Mouse (Mus musculus): Measurements from ENCODE around the gene Usp21. TPM values are rescaled to one million over a fixed set of nuclear protein-coding genes. Genes with fewer than 3 reads are reported as not detected.

Gene Usp21
- polyA plus RNA-seq, 1 experiment: 79.1 TPM

DNA sequence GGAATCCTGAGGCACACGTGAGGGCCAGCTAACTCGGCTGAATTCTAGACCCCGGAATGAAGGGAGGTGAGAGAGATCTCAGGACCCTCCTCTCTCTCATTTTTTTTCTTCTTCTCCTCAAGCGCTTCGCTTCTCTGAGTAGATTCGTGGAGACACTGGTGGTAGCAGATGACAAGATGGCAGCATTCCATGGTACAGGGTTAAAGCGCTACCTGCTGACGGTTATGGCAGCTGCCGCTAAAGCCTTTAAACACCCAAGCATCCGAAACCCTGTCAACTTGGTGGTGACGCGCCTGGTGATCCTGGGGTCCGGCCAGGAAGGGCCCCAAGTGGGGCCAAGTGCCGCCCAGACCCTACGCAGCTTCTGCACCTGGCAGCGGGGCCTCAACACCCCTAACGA, 35.4 kb downstream of the Usp21 start:
- no peak for DNase-seq
- Histone ChIP-seq H3K4me3 (ENCODE audit: control insufficient read depth, insufficient read depth, low read length) (no peak overlapping the region), H3K27me3 (ENCODE audit: control insufficient read depth, insufficient read depth, low read length) (no peaks in the 10 kb centered on the region), H3K4me1 (replicated peaks; ENCODE audit: control insufficient read depth, insufficient read depth, low read length) (peaks cover 6% of the 10 kb centered on the region), H3K36me3 (ENCODE audit: control insufficient read depth, insufficient read depth, low read length) (no peaks in the 10 kb centered on the region), H3K27ac (ENCODE audit: control insufficient read depth, insufficient read depth, low read length) (no peak overlapping the region)
- 89% methylated on average over 17 of the region's 17 CpGs for WGBS
- TF ChIP-seq POLR2A (IDR thresholded peaks at IDR 0.05; ENCODE audit: control insufficient read depth, extremely low read depth, insufficient read depth, low read length, poor library complexity) (no peak), CTCF (IDR thresholded peaks at IDR 0.05; ENCODE audit: borderline replicate concordance, control insufficient read depth, extremely low read depth, insufficient read depth, low read length, poor library complexity) (no peak)

DNA sequence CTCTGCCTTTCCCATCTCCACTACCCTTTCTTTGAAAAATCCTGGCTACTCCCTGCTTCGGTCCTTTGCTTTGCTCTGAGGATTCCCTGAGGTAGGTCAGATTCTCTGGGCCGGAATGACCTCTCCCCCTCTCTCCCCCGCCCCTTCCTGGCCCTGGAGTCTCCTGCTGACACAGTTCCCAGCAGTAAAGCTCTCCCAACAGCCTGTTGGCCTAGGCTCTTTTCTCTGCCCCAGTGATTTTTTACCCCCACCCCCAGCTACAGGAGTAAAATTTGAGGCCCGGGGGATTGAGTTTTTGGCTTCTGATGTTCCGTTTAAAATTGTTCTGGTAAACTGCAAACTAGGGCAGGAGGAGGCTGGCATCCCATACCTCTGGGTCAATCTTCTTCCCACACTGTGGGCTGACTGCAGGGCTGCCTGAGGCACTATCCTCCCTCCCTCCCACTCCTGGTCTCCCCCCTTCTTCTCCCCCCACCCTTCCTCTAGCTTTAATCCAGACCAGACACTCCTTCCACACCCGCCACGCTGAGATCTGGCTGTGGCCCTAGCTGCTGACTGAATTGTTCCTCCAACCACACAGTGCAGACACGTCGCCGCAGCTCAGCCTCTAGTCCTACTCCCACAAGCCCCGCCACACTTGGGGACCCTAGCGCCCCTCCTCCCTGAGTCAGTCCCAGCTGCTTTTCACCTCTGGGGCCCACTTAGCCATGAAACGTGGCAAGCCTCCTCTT, 36.0 kb downstream of the Usp21 start:
- 39% methylated on average over 13 of the region's 13 CpGs for WGBS
- no peak overlapping the region for H3K27ac ChIP-seq (ENCODE audit: control insufficient read depth, insufficient read depth, low read length)
- TF ChIP-seq POLR2A (IDR thresholded peaks at IDR 0.05; ENCODE audit: control insufficient read depth, extremely low read depth, insufficient read depth, low read length, poor library complexity) (no peak), CTCF (IDR thresholded peaks at IDR 0.05; ENCODE audit: borderline replicate concordance, control insufficient read depth, extremely low read depth, insufficient read depth, low read length, poor library complexity) (no peak)
- no peak for DNase-seq
- H3K27me3 ChIP-seq (ENCODE audit: control insufficient read depth, insufficient read depth, low read length): no peaks in the 10 kb centered on the region
- no peaks in the 10 kb centered on the region for H3K36me3 ChIP-seq (ENCODE audit: control insufficient read depth, insufficient read depth, low read length)
- peaks cover 7% of the 10 kb centered on the region for H3K4me1 ChIP-seq (replicated peaks; ENCODE audit: control insufficient read depth, insufficient read depth, low read length)
- H3K4me3 ChIP-seq (ENCODE audit: control insufficient read depth, insufficient read depth, low read length): no peak overlapping the region

DNA sequence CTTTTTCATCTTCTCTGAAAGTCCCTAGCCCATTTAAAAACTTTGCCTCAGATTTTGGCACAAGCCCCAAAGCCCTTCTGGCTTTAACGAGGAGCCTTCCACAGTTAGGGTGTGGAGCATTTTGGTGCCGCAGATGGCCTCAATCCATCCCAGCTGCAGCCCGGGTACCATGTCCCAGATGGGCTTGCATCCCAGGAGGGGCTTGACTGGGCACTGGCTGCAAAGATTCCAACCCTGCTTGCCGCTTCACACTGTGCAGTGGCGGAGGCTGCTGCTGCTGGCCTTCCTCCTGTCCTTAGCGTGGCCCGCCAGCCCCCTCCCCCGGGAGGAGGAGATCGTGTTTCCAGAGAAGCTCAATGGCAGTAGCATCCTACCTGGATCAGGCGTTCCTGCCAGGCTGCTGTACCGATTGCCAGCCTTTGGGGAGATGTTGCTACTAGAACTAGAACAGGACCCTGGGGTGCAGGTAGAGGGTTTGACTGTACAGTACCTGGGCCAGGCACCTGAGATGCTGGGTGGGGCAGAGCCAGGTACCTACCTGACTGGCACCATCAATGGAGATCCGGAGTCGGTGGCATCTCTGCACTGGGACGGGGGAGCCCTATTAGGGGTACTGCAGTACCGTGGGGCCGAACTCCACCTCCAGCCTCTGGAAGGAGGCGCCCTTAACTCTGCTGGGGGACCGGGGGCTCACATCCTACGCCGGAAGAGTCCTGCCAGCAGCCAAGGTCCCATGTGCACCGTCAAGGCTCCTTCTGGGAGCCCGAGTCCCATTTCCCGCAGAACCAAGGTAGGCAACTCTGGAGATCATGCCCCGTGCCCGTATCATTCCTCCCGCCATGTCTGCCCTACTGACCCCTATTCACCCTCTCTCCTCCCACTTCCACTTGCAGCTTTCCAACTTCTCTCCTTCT, 36.9 kb downstream of the Usp21 start, which contains the start of gene Ndufs2:
Ndufs2 (minus strand) TSS at position 709 of the 914 bp plus-strand sequence.
- H3K4me1 ChIP-seq (replicated peaks; ENCODE audit: control insufficient read depth, insufficient read depth, low read length): peaks cover 9% of the 10 kb centered on the region
- H3K4me3 ChIP-seq (ENCODE audit: control insufficient read depth, insufficient read depth, low read length): no peak within 1 kb of the TSS
- no peak for TF ChIP-seq POLR2A (IDR thresholded peaks at IDR 0.05; ENCODE audit: control insufficient read depth, extremely low read depth, insufficient read depth, low read length, poor library complexity)
- no peak for TF ChIP-seq CTCF (IDR thresholded peaks at IDR 0.05; ENCODE audit: borderline replicate concordance, control insufficient read depth, extremely low read depth, insufficient read depth, low read length, poor library complexity)
- no peaks in the 10 kb centered on the region for H3K36me3 ChIP-seq (ENCODE audit: control insufficient read depth, insufficient read depth, low read length)
- DNase-seq: no peak
- no peak within 1 kb of the TSS for H3K27ac ChIP-seq (ENCODE audit: control insufficient read depth, insufficient read depth, low read length)
- no peaks in the 10 kb centered on the region for H3K27me3 ChIP-seq (ENCODE audit: control insufficient read depth, insufficient read depth, low read length)
- 83% methylated on average over 26 of the region's 26 CpGs for WGBS

DNA sequence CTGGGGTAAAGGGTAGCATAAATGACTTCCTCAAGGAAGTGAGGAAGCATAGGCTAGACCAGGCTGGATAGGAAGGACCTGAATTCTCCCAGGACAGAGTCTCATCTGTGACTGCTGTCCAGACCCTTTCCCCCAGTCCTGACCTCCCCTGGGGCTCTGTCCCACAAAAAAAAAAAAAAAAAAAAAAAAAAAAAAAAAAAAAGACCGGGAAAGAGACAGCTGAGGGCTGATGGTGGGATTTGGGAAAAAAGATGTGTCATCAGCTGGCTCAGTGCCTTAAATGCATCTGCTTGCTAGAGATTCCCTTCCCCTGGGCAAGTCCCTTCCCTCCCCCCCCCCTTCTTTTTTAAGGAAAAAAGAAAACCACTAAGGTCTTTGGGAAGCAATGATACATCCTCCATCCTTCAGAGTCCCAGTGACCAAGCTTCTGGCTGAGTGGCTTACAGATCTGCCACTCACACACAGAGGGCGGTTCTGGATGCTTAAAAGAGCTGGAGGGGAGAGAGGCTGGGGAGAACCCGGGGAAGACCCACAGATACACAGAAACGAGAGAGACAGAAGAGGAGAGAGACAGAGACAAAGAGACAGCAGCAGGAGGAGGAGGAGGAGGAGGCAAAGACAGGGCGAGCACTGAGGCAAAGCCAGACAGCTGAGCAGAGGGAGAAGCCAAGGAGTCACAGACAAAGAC, 37.7 kb downstream of the Usp21 start, which contains the start of gene Adamts4:
Adamts4 (plus strand) TSS at position 509 of the 688 bp plus-strand sequence.
- no peak for TF ChIP-seq POLR2A (IDR thresholded peaks at IDR 0.05; ENCODE audit: control insufficient read depth, extremely low read depth, insufficient read depth, low read length, poor library complexity)
- no peak for TF ChIP-seq CTCF (IDR thresholded peaks at IDR 0.05; ENCODE audit: borderline replicate concordance, control insufficient read depth, extremely low read depth, insufficient read depth, low read length, poor library complexity)
- Histone ChIP-seq H3K4me1 (replicated peaks; ENCODE audit: control insufficient read depth, insufficient read depth, low read length) (peaks cover 9% of the 10 kb centered on the region), H3K27ac (ENCODE audit: control insufficient read depth, insufficient read depth, low read length) (no peak within 1 kb of the TSS), H3K27me3 (ENCODE audit: control insufficient read depth, insufficient read depth, low read length) (no peaks in the 10 kb centered on the region), H3K36me3 (ENCODE audit: control insufficient read depth, insufficient read depth, low read length) (peaks cover 3% of the 10 kb centered on the region; the same call in 1 of the 2 replicates), H3K4me3 (ENCODE audit: control insufficient read depth, insufficient read depth, low read length) (no peak within 1 kb of the TSS)
- no peak for DNase-seq
- WGBS: 36% methylated on average over 5 of the region's 5 CpGs

DNA sequence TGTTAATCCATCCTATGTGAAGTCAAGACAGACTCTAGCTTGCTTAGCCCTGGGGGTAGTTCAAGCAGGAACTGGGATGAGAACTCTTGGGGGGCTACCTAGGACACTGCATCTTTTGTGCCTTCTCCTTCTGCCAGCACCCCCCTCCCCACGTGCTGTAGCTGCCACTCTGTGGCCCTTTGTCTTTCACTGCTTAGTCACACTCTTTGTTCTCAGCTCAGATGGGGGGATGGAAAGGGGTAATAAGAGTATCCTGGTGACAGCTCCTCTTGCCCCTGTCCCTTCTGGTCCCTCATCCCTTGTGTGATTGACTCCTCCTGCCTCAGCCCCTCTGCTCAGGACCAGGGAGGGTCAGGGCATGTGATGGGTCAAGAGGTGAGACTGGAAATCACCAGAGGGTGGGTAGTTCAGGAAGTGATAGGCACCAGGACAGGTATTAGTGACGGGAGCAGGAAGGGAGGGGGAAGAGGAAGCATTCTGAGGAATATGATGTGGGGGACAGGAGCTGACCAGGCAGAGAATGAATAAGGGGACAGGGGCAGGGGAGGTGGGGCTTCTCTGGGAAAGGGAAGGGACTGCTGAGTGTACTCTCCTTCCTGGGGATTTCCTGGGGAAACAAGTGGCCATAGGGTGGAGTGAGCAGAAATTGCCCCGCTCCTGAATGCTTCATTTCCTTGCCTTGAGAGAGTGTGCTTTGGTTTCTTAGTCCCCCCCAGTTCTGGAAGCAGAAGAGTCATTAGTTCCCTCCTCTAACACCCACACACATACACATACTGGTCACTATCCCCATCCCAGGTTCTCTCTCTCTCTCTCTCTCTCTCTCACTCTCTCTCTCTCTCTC, 39.2 kb downstream of the Usp21 start:
- no peaks in the 10 kb centered on the region for H3K27me3 ChIP-seq (ENCODE audit: control insufficient read depth, insufficient read depth, low read length)
- 74% methylated on average over 3 of the region's 3 CpGs for WGBS
- no peak overlapping the region for H3K4me3 ChIP-seq (ENCODE audit: control insufficient read depth, insufficient read depth, low read length)
- H3K36me3 ChIP-seq (ENCODE audit: control insufficient read depth, insufficient read depth, low read length): peaks cover 10% of the 10 kb centered on the region
- no peak for DNase-seq
- TF ChIP-seq POLR2A (IDR thresholded peaks at IDR 0.05; ENCODE audit: control insufficient read depth, extremely low read depth, insufficient read depth, low read length, poor library complexity): no peak
- no peak for TF ChIP-seq CTCF (IDR thresholded peaks at IDR 0.05; ENCODE audit: borderline replicate concordance, control insufficient read depth, extremely low read depth, insufficient read depth, low read length, poor library complexity)
- H3K27ac ChIP-seq (ENCODE audit: control insufficient read depth, insufficient read depth, low read length): no peak overlapping the region
- peaks cover 9% of the 10 kb centered on the region for H3K4me1 ChIP-seq (replicated peaks; ENCODE audit: control insufficient read depth, insufficient read depth, low read length)

Measured in thymus, adult 2 months (tissue).